Mouse (Mus musculus) heart, postnatal 4 days (tissue): ENCODE measurements at regions not wholly inside any gene's neighbourhood (a gene's known extent, or its start where the extent isn't known, plus 50 kb on each side); places are given as distances from the start of the nearest gene placed in this dataset.
"Not testable (repeated sequence)": the region's sequence is repeated elsewhere in the genome, so short reads cannot be mapped to it uniquely, and the experiment has no call there.

Experiments used
- DNase-seq: peaks from one replicate; pipeline ENCODE4 v3.0.0; 2021

DNA sequence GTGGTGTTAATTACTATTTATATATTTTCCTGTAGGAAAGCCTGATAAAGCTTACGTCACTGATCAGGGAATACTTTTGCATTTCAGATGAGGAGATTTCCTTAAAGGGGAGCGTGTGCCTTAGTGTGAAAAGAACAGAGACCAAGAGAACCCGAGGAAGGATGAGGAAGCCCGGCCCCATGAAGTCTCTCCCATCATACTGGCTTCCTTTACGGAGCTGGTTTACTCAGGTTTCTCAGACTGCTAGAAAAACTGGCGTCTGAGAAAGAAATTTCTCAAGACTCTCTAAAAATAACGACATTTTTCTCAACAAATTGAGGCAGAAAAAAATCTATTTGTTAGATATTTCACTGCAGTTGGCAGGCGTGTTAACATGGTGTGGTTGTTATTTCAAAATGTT lies 137.2 kb upstream of the Nrip1 start:
- DNase-seq: no peak

DNA sequence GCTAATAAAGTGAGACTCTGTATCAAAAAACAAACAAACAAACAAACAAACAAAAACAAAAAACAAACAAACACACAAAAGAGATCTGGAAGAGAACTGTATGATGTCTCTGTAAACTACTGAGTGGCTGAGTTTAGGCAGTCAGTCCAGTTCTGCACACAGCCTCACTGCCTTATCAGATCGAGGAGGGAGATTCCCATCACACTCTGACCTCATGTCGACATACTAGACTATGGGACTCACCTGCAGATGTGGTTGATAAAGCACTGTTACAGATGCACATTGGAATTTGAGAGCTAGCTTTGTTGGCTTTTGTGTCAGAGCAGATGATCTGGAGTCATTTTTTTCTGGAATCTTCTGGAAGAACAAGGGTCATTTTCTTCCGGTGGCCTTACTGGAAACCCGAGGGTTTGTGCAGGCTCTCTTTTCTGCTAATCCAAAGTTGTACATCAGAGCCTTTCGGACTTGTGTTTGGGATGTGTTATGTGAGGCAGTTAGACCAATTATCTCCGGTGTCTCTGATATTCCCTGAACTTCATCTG lies 135.6 kb upstream of the Nrip1 start:
- DNase-seq: no peak

DNA sequence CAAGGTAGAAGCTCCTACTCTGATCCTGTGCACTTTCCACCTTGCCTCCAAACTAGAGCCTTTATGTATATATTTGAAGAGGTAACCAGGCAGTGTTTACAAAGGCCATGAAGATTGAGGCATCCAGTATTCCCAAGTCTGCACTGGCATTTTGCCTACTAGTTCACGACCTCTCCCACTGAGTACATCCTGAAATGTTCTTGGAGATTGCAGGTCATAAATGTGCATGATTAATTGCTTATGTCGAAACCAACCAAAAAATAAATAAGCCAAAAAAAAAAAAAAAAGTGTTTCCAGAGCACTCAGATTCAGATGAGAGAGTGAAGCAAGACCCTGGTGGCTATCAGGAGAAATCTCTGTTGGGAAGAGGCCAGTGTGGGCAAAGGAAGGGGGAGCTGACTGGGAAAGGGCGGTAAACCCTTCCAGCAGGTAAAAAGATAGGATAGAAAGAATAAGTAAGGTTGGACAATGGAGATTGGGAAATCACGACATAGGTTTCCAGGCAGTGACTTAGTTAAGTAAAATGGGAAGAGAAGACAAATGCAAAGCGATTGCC lies 133.6 kb upstream of the Nrip1 start:
- DNase-seq: no peak

DNA sequence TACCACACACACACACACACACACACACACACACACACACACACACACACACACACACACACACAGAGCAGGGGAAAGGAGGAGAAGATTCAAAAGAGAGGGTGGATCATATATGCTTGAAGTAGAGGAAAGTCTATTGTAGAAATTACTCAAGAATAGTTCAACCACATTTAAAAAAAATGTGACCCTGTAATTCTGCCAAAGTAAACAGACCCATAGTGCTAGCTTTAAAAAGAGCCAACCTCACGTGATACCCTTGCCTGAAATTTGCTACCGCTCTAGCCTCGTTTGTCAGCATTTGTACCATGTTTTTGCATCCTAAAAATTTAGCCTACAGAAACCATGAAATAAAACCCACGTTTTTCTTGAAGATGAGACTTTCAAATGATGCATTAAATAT lies 132.6 kb upstream of the Nrip1 start:
- no peak for DNase-seq

DNA sequence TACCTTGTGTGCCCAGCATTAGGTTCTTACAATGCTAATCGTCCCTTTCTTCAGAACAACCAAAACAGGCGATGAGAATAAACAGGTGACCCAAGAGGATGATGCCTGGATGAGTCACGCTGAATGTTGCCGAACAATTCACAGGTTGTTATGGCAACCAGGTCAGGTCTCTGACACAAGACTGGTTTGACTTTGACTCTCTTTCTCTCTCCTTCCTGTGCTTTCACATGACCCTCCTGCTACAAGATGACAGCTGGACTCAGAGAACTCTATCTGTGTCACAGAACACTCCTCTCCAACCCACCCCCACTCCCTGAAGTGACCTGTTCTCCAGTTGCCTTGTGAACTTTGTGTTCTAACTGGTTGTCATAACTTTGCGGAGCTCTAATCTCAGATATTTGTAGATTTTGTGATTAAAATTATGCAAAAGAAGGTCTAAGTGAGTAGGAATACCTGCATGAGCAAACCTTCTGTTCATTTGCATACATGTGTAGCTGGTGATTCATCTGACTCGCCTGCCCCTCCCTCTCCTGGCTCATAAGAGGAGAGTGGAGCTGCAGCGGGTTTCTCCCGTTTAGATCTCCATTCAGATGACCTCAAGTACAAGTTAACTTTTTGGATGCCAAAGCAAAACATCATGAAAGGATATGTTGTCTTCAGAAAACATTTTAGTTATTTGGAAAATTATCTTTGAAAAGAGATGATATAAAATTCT lies 126.2 kb upstream of the Nrip1 start:
- no peak for DNase-seq

DNA sequence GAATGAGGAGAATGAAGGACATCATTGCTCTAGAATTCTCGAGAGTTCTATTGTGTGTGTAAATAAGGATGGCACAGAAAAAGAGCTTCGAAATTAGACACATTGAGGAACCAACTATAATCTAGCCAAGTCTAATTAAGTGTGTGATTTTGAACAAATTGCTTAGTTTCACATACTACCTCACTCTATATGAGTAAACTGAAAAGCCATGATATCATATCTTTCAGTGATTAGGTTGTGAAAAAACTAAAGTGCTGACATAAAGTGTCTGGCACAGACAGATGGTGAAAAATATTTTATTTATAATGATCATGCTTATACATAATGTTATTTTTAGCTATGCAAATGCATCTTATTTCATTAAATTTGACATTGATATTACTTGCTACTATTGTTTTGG lies 124.6 kb upstream of the Nrip1 start:
- DNase-seq: no peak

DNA sequence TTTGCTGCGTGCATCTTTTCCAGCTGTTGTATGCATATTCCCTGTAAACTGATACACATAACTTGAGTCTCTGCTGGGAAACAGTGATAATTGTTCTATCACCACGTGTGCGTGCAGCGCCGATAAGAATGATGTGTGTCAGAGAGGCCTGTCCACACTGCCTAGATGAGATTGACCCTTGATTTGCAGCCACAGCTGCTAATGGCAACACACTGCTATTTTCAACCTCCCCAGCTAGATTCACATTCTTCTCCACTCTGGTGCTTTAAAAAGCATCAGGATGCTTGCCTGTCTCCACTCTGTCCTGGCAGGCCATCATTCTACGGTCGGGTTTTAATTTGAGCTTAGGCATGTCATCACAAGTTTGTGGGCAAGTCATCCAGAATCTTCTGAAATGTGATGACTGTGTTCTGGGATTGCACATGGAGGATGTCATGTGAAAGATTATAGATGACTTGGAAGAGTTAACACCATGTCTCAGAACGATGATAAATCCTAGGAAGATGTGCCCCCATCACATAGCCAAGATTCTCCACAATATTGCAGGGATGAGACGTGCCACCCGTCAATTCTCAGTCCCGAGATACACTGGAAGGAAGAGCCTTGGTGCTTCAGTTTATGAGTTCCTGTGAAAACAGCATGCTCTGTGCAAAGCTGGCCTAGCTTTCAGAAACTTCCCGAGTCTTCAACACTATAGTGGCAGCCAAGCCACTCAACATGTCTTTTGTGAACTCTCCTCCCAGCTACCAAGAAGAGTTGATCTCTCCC lies 123.6 kb upstream of the Nrip1 start:
- DNase-seq: no peak

DNA sequence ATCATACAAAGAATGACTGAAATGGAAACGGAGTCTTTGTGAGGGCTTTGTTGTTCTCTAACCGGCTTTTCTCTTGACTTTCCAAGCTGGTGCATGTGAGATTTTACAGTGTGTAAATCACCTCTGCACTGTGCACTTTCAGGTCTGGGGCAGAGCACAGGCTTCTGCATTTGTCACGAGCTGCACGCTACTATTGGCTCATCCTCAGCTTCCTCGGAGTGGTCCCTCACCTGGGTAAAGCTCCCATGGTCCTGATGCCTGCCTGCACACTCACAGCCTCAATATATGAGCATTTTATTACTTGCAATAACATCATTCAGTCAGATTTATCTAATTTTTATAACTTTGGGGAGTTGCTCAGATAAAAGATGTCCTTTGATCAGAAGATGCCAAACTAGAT lies 109.8 kb upstream of the Nrip1 start:
- DNase-seq: no peak

DNA sequence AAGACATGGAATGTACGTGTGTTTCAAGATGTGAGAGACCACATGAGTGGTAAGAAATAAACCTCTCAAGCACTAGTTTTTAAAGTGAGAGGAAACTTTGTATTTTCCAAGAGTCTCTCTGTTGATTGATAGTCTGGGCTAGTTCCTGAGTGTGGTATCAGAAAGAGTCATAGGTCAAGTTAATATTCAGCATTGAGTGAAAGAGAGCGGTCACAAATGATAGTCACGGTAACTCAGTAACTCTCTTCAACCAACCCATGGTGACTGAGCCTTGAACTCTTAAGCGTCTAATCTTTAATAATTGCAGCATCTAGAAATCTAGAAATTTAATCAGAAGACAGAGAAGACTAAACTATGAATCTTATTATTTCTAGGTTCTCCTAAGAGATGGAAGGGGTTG lies 108.3 kb upstream of the Nrip1 start:
- no peak for DNase-seq

DNA sequence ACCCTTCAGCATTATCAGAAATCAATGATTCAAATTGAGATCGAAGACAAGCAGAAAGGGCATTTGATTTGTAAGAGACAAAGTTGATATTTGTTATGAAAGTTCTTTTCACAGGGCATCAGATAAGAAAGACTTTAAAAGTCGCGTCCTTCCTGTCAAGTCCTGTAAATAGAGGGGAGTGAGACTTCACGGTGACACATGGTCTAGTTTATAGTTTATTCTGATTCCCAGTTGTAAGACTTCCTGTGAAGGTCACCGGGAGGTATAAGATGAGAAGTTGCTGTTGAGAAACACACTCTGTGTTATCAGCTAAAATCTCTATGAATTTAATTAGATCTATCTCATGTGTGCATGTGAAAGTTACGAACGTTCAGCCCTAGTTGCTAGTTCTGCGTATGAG lies 103.8 kb upstream of the Nrip1 start:
- no peak for DNase-seq

DNA sequence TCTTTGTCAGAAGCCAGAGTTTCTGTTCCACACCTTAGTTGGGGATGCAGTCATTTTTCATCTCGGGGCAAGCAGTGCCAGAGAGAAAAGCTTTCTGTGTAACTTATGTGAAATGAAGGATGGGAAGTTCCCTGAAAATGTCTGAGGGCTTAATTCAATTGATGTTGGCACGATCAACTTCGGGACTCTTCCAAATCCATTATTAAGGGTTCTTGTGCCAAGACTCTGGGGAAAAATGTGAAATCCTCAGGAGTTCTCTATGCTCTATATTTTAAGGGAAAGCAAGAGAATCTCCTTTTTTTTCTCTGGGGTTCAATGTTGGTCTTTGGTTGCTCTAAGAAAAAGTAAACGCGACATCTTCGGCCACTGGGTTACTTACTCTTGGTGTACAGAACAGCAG lies 100.9 kb upstream of the Nrip1 start:
- DNase-seq: no peak

DNA sequence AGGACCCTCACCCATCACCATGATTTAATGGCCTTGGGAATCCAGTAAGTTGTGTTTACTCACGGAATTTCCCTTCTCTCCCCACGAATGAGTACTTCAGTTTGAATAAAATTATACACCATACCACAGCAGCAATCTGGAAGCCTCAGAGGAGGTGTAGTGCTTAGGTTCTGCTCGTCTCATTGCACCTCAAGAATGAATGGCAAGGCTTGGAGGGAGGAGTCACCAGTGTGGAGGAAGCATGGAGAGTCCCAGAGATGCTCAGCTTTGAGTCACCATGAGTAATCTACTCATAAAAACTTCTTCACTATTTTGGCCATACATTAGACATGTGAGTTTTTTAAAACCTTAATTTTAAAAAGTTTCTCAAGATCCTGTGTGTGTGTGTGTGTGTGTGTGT lies 98.8 kb upstream of the Nrip1 start:
- no peak for DNase-seq

DNA sequence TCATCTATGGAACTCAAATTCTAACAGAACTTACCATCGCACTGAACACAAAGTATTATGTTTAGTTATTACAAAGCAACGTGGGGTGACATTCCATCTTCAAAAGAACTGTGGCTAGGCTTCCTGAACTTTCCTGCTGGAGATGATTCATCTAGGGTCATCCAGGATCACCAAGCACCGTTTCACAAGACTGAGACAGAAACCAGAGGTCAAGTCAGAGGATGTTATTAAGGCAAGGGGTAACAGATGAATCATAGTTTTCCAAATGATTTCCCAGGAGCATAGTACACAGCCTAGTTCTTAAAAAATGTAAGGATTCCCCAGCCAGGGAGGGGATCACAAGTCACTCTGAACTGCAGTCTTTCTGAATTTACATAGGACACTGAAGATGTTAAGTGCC lies 97.5 kb upstream of the Nrip1 start:
- DNase-seq: no peak

DNA sequence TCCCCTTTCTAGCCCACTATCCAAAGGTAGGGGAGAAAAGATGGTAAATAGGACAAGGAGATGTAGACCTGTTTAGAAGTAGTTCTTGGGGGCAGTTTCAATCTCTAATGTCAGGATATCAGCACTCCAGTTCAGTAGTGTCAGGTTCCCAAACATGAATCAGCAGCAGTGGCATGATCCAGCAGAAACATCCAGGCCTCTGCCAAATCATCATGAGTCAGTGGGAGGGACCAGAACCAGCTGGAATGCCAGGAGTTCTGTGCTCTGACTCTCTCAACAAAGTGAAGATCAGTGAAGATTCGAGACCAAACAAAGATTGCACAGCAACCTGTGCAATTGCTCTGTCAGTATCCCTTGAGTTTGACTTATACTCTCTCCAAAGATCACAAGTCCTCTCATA lies 85.9 kb upstream of the Nrip1 start:
- DNase-seq: no peak

DNA sequence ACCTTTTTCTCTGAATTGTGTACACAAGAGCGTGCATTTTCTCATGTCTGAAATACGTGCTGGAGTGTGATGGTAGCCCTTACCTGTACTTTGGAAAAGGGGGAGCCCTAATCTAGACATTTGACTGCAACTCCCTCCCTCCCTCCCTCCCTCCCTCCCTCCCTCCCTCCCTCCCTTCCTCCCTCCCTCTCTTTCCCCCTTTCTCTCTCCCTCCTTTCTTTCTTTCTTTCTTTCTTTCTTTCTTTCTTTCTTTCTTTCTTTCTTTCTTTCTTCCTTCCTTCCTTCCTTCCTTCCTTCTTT lies 82.6 kb upstream of the Nrip1 start:
- DNase-seq: not testable (repeated sequence)

DNA sequence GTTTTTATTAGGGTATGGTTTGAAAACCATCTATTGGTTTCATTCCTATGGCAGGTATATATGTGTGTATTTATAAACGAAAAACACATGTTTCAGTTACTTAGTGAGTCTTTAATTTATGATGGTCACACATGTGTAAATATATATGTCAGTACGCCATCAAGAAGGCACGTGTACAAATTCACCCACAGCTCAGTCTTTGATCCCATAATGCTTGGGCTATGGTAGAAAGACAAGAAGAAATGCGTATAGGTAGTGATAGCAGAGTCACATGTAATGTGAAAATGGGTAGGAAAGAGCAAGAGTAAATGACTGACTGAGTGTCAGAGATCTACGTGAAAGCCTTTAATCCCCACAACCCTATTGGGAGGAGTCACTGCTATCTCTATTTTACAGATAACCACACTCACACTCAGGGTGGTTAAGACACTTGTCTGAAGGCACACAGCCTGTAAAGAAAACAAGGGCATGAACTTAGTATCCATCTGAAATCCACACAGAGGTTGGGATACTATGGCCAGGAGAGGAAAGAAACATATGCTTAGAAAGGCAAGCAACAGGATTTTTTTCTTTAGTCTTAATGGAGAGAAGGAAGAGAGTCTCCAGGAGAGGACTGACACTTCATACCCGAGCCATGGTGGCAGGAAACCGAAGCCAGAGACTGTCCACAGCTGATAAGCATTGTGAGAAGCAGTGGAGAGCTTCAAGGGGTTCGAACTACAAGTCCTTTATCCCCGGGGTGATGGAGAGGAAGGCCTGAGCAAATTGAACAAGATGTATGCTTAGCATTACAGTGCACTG lies 82.1 kb upstream of the Nrip1 start:
- no peak for DNase-seq

DNA sequence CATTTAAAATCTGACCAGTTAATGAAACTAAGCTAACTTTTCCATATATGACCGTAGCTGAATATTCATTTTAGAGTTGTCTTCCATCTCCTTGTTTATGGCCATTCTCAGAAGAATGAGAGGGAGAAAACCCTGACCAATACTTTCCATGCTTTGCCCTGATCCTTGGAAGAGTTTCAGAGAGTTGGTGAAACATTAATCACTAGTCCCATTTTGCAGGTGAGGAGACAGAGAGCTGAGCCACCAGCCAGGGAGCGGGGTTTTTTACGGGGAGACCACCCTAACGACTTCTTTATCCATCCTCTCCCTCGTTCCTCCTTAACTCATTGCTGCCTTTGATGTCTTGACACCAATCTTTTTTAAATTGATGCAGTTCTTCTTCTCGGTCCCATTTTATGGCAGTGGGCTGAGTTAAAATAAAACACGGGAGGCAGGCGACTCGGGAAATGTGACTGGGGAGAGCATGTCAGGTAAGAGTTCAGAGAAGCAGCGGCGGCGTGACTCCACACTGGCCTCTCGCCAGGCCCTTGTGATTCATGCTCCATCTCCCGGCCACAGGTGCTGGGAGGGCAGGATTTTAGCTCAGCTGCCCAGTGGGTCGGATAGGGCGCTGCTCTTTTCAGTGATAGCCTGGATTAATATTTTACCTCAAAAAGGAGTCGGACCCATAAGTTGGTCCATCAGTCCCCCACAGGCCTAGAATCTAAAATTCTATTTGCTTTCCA lies 81.3 kb upstream of the Nrip1 start:
- peak; percentile 32 for DNase-seq

DNA sequence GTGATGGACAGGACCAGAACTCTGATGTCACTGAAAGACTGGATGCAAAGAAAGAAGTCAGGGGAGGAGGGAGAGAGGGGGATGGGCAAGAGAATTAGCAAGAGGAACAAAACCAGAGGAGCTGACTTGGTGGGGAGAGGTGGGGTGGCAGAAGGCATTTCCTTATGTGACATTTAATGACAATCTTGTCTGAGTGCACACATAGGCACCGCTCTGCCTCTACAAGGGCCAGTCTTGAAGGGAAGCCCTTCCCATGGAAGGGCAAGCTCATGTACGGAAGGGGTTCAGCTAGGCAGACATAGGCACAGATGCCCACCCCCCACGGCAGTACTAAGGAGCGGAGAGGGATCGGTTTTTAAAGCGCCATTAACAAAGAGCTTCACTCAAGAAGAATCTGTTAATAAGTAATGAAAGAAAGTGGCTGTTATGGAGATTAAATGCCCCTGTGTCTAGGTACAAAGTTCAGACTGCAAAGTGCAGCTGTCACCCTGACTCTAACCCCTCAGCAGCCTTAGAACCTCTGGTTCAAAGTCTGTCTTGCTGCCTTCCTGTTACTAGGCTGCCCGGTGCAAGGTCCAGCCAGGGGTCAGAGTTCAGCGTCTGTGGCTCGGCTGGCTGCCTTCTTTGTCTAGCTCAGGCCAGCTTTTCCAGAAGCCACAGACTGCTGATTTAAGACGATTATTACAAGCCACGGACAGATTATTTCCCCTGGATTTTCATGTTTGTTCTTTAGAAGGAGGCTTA lies 80.0 kb upstream of the Nrip1 start:
- DNase-seq: no peak

DNA sequence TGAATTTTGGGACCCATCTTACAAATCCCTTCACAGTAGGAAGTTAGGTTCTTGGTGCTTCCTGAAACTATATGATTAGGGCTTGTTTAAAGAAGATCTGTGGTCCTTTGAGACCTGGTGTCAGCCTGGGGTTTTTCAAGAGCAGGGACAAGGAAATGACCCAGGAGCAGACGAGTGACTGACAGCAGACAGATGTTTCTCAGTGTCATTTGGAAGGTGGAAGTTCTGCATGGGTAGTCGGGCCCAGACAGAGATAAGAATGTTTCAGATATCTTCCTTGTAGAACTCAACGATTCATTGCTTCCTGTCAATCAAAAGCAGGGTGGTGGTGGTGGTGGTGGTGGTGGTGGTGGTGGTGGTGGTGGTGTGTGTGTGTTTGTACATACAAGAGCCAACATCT lies 75.1 kb upstream of the Nrip1 start:
- no peak for DNase-seq

DNA sequence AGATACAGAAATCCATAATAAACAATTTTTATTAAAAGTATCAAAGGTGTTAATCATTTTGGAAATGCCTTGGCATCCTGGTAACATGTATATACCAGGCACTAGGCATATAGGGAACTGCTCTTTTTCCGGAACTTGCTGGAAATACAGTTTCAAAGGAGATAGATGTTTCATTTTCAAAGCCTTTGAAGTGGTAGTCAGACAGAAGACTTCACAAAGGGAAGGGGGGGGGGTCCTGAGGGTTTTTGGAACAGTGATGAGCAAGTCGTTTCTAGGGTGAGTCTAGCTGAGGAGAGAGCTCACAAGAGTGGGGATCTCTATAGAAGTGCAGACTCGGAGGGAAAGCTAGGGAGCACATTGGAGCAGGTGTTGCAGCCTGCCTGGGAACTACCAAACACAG lies 73.4 kb upstream of the Nrip1 start:
- no peak for DNase-seq

DNA sequence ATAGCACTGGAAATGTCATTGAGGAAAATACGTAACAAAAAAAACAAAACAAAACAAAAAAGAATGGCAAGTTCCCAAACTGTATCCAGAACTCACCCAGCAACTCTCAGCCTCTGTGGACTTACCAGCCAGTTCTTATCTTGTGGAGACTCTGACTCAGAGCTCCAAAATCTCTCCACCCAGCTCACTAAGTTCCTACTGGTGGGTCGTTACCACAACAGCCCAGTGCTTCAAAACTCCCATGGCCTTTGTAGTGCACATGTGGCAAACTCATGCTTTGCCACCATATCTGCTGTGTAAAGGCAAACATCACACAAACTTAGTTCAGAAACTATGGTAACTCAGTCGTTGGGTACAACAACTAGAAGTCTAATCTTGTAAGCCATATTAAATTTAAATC lies 71.0 kb upstream of the Nrip1 start:
- no peak for DNase-seq

DNA sequence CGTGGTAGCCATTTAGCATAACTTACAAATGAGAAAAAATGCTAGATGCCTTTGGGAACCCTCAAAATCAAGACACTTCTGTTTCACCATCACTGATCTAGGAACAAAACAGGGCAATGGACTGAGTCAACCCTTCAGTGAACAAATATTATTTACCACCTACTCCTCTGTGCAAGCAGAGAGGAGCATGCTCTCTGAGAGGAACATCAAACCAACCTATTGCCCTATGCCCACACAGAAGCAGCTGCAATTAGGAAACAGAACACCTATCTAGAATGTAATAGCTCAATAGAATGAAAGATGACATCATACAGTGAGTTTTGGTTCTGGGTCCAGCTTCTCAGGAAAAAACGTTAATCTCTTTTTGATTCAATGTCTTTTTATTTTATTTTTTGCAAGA lies 69.0 kb upstream of the Nrip1 start:
- DNase-seq: no peak
